Mouse (Mus musculus) adipocyte (in vitro differentiated cells): ENCODE data around the gene Slc29a4.
A peak's percentile ranks its signal among the peaks of the same experiment; 100 is the strongest.

Experiments used
- DNase-seq: peaks from one replicate; pipeline ENCODE4 v3.0.0-alpha.2; 2016; ENCODE audit warnings: low spot score

Slc29a4 gene

GRCm38 (mm10) chr5:142739941-142740340, 47.6 kb downstream of the Slc29a4 start:
- no peak for DNase-seq

DNA sequence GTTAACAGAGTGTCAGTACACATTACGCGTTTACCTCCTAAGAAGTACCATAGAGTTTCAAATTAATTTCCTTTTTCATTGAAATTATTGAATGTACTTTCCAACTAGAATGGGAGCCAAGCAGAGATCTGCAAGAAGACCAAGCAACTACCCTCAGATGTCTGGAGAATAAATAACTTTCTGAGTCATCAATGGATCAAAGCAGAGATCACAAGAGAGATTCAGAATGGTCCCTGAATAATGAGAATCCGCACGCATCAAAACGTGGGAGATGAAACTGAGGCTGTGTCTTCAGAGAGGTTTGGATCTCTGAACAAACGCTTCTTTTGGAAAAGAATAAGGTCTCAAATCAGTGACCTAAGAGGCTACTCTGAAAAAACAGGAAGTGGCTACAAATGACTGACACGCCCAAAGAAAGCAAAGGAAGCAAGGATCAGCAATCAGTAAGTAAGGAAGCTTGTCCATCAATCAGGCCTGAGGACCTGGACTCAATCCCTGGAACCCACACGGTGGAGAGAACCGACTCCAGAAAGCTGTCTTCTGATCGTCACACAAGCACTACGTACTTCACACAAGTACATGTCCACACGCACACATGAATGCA, 54.8 kb downstream of the Slc29a4 start:
- DNase-seq, result no peak

GRCm38 (mm10) chr5:142750173-142750572, 57.9 kb downstream of the Slc29a4 start:
- no peak for DNase-seq

DNA sequence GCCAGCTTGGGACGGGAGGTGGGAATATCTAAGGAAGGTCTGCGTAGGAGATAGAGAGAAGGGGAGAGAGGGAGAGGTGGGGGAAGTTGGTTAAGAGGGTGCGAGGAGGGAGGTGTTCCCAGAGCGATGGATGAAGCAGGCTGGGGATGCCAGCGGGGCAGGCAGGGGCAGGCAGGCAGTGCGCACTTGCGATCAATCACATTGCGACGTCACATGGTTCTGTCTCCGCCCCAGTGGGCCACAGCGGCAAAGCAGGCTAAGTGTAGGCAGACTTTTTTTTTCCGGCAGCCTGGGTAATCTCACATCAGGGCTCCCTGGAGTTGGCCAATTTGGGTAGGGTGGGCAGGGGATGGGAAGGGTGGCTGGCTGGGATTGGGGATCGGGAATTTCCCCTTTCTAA, 59.9 kb downstream of the Slc29a4 start:
- DNase-seq, result no peak

- peak; percentile 30 for DNase-seq
Observed at GRCm38 (mm10) chr5:142759786-142760185, 67.5 kb downstream of the Slc29a4 start.

GRCm38 (mm10) chr5:142761326-142761983, 69.1 kb downstream of the Slc29a4 start:
- no peak for DNase-seq

GRCm38 (mm10) chr5:142762082-142762807, 69.9 kb downstream of the Slc29a4 start:
- no peak for DNase-seq

GRCm38 (mm10) chr5:142764306-142764705, 72.0 kb downstream of the Slc29a4 start:
- DNase-seq, result no peak

GRCm38 (mm10) chr5:142764889-142765288, 72.6 kb downstream of the Slc29a4 start:
- no peak for DNase-seq

- DNase-seq, result no peak
Observed at GRCm38 (mm10) chr5:142766708-142767107, 74.4 kb downstream of the Slc29a4 start.

- peak; percentile 92 for DNase-seq
Observed at GRCm38 (mm10) chr5:142767937-142768336, 75.6 kb downstream of the Slc29a4 start.

- no peak for DNase-seq
Observed at GRCm38 (mm10) chr5:142768352-142769267, 76.3 kb downstream of the Slc29a4 start.

DNA sequence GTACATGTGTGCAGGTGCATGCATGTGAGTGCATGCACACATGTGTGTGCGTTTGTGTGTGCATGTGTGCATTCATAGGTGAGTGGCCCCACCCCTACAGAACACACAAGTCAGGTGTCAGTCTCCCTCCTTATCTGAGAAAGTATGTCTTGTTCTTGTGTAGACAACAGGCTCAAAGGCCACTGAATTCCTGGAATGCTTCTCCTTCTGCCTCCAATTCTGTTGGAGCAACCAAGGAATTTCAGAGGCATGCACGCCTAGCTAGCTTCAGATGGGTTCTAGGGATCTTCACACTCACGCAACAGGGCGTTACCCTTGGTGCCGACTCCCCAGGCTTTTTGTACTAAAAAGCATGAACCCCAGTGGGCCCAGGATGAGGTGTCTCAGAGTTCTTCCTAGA, 77.3 kb downstream of the Slc29a4 start:
- DNase-seq, result no peak

- no peak for DNase-seq
Observed at GRCm38 (mm10) chr5:142771034-142771433, 78.7 kb downstream of the Slc29a4 start.

GRCm38 (mm10) chr5:142771964-142772363, 79.7 kb downstream of the Slc29a4 start:
- no peak for DNase-seq
